Mouse (Mus musculus) ES-Bruce4 (cell line): Measurements from ENCODE around the gene Itch. TPM values are rescaled to one million over a fixed set of nuclear protein-coding genes. Genes with fewer than 3 reads are reported as not detected.
A peak's percentile ranks its signal among the peaks of the same experiment; 100 is the strongest.

Experiments used
- H3K27ac ChIP-seq: 2 replicates; pipeline ENCODE4 v1.5.1; 2012; ENCODE audit warnings: low read length, inconsistent platforms; ENCODE audit not compliant: insufficient read depth
- H3K27me3 ChIP-seq: 2 replicates; pipeline ENCODE4 v1.6.1; 2012; ENCODE audit warnings: mild to moderate bottlenecking, low read length, inconsistent platforms; ENCODE audit not compliant: control insufficient read depth, poor library complexity, insufficient read depth, severe bottlenecking
- H3K36me3 ChIP-seq: 2 replicates; pipeline ENCODE4 v1.6.1; 2012; ENCODE audit warnings: inconsistent platforms, mild to moderate bottlenecking, low read length, moderate library complexity; ENCODE audit not compliant: control insufficient read depth, poor library complexity, insufficient read depth, severe bottlenecking
- H3K4me1 ChIP-seq: one replicate; pipeline ENCODE4 v1.8.1; 2011; ENCODE audit warnings: low read length; ENCODE audit not compliant: control insufficient read depth, insufficient read depth
- H3K4me3 ChIP-seq: 2 replicates; pipeline ENCODE4 v1.5.1; 2011; ENCODE audit warnings: low read depth, mild to moderate bottlenecking, low read length
- H3K9ac ChIP-seq: 2 replicates; pipeline ENCODE4 v1.6.1; 2012; ENCODE audit warnings: low read depth, mild to moderate bottlenecking, inconsistent platforms; ENCODE audit not compliant: poor library complexity, severe bottlenecking
- H3K9me3 ChIP-seq: replicated peaks from 2 replicates; pipeline ENCODE4 v1.6.1; 2012; ENCODE audit warnings: mild to moderate bottlenecking, low read length, inconsistent platforms; ENCODE audit not compliant: control insufficient read depth, poor library complexity, insufficient read depth, severe bottlenecking
- CTCF ChIP-seq: IDR thresholded peaks from one replicate; pipeline ENCODE4 v1.8.1; 2011; ENCODE audit warnings: low read depth, low read length
- EP300 ChIP-seq: IDR thresholded peaks from 2 replicates; pipeline ENCODE4 v1.6.1; 2011; ENCODE audit warnings: low read depth, low read length; ENCODE audit not compliant: insufficient read depth
- POLR2A ChIP-seq: IDR thresholded peaks from one replicate; pipeline ENCODE4 v1.8.1; 2011; ENCODE audit warnings: low read length; ENCODE audit not compliant: insufficient read depth
- polyA plus RNA-seq: library from polyadenylated mRNA; stranded (reverse); fragments of >200 nt; gene quantifications from 2 replicates; pipeline ENCODE4 v1.2.4, GENCODE M21; 2011; ENCODE audit warnings: low read depth; ENCODE audit not compliant: missing spikeins, insufficient read depth, insufficient read length

The Itch gene
- polyA plus RNA-seq, 1 experiment: 50.6 TPM

- Histone ChIP-seq H3K36me3 (no peaks in the 10 kb centered on the region), H3K4me3 (no peak overlapping the region), H3K4me1 (no peaks in the 10 kb centered on the region), H3K27me3 (no peaks in the 10 kb centered on the region), H3K9ac (no peak overlapping the region), H3K9me3 (no peaks in the 10 kb centered on the region), H3K27ac (no peak overlapping the region)
- TF ChIP-seq POLR2A (no peak), EP300 (no peak), CTCF (no peak)
Observed at GRCm38 (mm10) chr2:155272396-155273170, 139.3 kb downstream of the Itch start.

DNA sequence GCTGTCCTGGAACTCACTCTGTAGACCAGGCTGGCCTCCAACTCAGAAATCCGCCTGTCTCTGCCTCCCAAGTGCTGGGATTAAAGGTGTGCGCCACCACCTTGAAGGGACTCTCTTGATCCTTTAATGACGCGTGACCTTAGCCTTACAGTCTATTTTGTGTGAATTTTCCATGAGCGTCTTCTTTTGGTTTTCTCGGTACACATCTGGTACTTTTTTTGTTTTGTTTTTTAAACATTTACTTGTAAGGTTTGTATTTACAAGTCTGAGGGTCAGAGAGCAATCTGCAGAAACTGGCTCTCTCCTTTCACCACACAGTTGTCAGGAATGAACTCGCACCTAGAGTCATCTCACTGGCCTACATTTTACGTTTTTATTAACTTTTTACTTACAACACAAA lies 140.3 kb downstream of the Itch start:
- Histone ChIP-seq H3K4me1 (no peaks in the 10 kb centered on the region), H3K4me3 (no peak overlapping the region), H3K27ac (no peak overlapping the region), H3K27me3 (no peaks in the 10 kb centered on the region), H3K36me3 (no peaks in the 10 kb centered on the region), H3K9ac (no peak overlapping the region), H3K9me3 (no peaks in the 10 kb centered on the region)
- no peak for TF ChIP-seq CTCF
- no peak for TF ChIP-seq POLR2A
- TF ChIP-seq EP300: no peak

- Histone ChIP-seq H3K36me3 (no peaks in the 10 kb centered on the region), H3K27ac (no peak within 1 kb of the TSS), H3K27me3 (no peaks in the 10 kb centered on the region), H3K9ac (peak within 1 kb of the TSS; percentile 66), H3K9me3 (no peaks in the 10 kb centered on the region), H3K4me1 (no peaks in the 10 kb centered on the region), H3K4me3 (peak within 1 kb of the TSS; percentile 65)
- TF ChIP-seq EP300 (no peak), CTCF (no peak), POLR2A (no peak)
Observed at GRCm38 (mm10) chr2:155276195-155276594, 142.9 kb downstream of the Itch start, which contains the start of gene Map1lc3a. Map1lc3a (plus strand) TSS chr2:155276297.

Other genes starting within 250 kb of the Itch start
- gene Eif2s2, start 240.6 kb upstream of the Itch start, polyA plus RNA-seq: 551 and 558 TPM in 2 replicates
- gene Gm14226, start 115.2 kb upstream of the Itch start, polyA plus RNA-seq: not detected in 2 replicates
- 100 and 102 TPM in 2 replicates for gene Ahcy, start 59.0 kb upstream of the Itch start, polyA plus RNA-seq
- gene Dynlrb1, start 103.0 kb downstream of the Itch start, polyA plus RNA-seq: 230 and 241 TPM in 2 replicates
- 51.5 and 59.2 TPM in 2 replicates for gene Map1lc3a, start 142.8 kb downstream of the Itch start, polyA plus RNA-seq
- 36.9 and 44.1 TPM in 2 replicates for gene Pigu, start 223.9 kb downstream of the Itch start, polyA plus RNA-seq
- 24.9 and 25.7 TPM in 2 replicates for gene Trp53inp2, start 247.6 kb downstream of the Itch start, polyA plus RNA-seq